Mouse (Mus musculus): ENCODE measurements around the gene Cd247.

Cd247 gene

DNA sequence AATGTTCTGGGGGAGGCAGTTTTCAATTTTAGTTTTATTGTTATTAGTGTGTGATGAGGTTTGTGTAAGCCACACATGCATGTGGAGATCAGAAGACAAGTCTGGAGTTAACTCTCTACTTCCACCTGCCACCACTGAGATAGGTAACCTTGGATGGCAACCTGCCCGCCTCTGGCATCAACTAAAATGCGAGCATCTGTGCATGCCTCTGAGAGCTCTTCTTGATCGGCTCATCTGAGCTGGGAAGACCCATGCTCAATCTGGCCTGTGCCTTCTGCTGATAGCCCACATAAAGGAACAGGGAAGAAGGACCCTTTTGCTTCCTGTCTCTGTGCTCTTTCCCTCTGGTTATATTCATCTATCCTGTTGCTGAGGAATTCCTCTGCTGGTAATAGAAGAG is 121.0 kb downstream of the Cd247 start:
- no peak for DNase-seq (ENCODE audit: low spot score)

DNA sequence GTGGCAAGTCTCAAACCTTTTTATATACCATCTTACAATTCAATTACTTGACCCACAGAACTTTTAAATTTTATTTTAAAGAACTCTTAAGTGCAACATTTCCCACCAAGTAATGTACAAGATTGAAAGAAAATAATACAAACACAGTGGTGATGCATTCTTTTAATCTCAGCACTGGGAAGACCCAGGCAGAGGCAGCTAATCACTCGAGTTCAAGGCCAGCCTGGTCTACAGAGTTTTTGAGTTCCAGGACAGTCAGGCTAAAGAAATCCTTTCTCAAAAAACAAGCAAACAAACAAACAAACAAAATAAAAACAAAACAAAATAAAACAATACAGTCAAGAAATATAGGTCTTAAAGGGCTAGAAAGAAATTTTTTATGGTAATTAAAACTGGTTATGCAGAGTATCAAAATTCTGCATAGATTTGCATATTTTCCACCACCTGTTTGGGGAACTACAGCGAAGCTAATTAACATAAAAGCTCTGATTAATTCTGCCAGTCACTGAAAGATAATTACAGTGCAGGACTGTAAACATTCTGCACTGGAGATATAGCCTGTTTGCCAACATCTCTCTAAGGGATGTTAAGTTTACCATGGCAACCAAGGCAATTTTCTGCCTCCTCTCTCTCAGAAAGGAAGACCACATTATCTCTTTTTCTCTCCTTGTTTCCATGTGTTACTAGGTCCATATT is 125.4 kb downstream of the Cd247 start:
- no peak for DNase-seq (ENCODE audit: low spot score)

DNA sequence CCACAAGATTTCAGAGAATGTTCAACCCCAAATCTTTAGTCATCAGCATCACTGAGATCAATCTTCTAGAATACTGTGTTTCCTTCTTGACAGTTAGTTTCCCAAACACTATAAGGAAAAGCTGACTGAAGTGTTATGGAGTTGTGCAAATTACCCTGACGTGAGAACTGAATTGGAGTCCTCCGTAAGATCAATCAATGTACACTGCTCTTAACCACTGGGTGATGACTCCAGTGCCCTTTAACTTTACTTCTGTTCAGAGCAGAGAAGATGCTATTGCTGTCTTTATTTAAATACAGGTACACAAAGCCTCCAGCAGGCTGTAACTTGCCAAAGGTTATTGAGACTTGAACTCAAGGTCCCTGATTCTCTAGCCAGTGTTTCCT is 125.9 kb downstream of the Cd247 start:
- DNase-seq (ENCODE audit: low spot score): no peak

DNA sequence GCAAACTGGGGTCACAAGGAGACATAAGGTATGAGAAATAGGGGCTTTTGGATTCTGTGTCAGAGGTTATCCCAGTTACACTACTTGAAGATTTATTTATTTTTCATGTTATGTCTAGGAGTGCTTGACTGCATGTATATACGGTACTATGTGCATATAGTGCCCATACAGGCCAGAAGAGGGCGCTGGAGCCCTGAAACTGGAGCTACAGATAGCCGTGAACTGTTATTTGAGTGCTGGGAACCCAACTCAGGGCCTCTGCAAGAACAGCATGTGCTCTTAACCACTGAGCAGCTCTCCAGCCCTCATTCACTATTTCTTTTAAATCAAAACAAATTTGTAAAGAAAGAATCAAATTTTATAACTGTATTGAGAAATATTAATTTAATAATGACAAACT is 132.5 kb downstream of the Cd247 start:
- no peak for DNase-seq (ENCODE audit: low spot score)

DNA sequence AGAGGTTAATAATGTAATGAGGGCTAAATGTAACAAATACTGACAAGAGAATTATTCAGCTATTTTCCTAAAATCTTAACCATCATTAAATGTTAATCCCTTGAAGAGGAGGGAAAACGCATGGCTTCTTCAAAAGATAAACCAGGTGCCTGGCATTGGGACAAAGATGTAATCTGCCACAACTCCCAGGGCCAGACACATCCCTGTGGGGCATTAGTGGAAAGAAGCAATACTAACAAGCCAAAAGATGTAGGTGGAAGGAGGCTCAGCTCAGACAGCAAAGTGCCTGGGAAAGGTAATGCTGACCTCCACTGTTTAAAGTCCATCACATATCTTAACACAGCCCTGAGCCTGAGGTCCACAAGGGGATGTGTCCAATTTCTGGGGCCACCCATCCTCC is 134.0 kb downstream of the Cd247 start:
- DNase-seq (ENCODE audit: low spot score): no peak

DNA sequence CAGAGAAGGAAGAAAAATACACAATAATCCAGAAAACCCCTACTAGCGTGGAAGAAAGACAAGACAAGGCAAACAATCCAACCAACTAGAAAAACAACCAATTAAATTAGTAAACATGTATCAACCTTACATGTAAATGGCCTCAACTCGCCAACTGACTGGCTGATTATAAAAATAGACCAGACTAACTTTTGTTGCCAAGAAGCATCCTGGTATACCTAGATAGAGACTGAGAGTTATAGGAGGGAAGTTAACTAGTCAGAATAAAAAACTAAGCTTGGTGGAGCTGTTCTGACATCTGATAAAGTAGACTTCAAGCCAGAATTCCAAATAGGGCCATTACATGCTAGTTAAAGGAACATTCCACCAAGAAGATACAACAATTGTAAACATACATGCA is 136.7 kb downstream of the Cd247 start:
- DNase-seq (ENCODE audit: low spot score): no peak
